Mouse (Mus musculus) heart, embryonic 14.5 days (tissue): ENCODE measurements at regions not wholly inside any gene's neighbourhood (a gene's known extent, or its start where the extent isn't known, plus 50 kb on each side); places are given as distances from the start of the nearest gene placed in this dataset.
A peak's percentile ranks its signal among the peaks of the same experiment; 100 is the strongest.

Source experiments
- ATAC-seq: fragments of 200-750 bp; cut with Nextera tagmentation; 2 replicates; pipeline ENCODE4 v1.8.0; 2017; ENCODE audit warnings: low read depth, moderate TSS enrichment; ENCODE audit not compliant: insufficient number of reproducible peaks, insufficient read depth, low FRiP score
- H3K27ac ChIP-seq, 2 experiments: fragments of 200-500 bp in 1 of 2; fragments of 300-500 bp in 1 of 2; sonication (generic) in 1 of 2; replicated peaks in 1 of 2; 2 replicates each; pipeline ENCODE4 v1.5.1; 2012 to 2014; ENCODE audit warnings: low read depth in 2 of 2, low read length in 2 of 2, control low read depth in 1 of 2, mild to moderate bottlenecking in 1 of 2, mixed read lengths in 1 of 2; ENCODE audit not compliant: control insufficient read depth in 1 of 2, insufficient read depth in 1 of 2
- H3K27me3 ChIP-seq: fragments of 300-500 bp; sonication (generic); 2 replicates; pipeline ENCODE4 v1.6.1; 2014; ENCODE audit warnings: mild to moderate bottlenecking, low read length, control low read depth; ENCODE audit not compliant: control insufficient read depth, insufficient read depth
- H3K36me3 ChIP-seq: fragments of 300-500 bp; sonication (generic); 2 replicates; pipeline ENCODE4 v1.6.1; 2014; ENCODE audit warnings: mild to moderate bottlenecking, control low read depth, low read length, mixed read lengths; ENCODE audit not compliant: control insufficient read depth, insufficient read depth
- H3K4me1 ChIP-seq, 2 experiments: fragments of 200-500 bp in 1 of 2; fragments of 300-500 bp in 1 of 2; sonication (generic) in 1 of 2; 2 replicates each; pipeline ENCODE4 v1.6.1; 2012 to 2014; ENCODE audit warnings: low read length in 2 of 2, control low read depth in 1 of 2, mixed read lengths in 1 of 2; ENCODE audit not compliant: control insufficient read depth in 2 of 2, insufficient read depth in 2 of 2
- H3K4me2 ChIP-seq: fragments of 300-500 bp; sonication (generic); 2 replicates; pipeline ENCODE4 v1.6.1; 2014; ENCODE audit warnings: mild to moderate bottlenecking, low read length
- H3K4me3 ChIP-seq, 2 experiments: fragments of 200-500 bp in 1 of 2; fragments of 300-500 bp in 1 of 2; sonication (generic) in 1 of 2; 2 replicates each; pipeline ENCODE4 v1.5.1; 2012 to 2014; ENCODE audit warnings: low read length in 2 of 2, mild to moderate bottlenecking in 2 of 2, control low read depth in 1 of 2, low read depth in 1 of 2, moderate library complexity in 1 of 2; ENCODE audit not compliant: control insufficient read depth in 1 of 2, insufficient read depth in 1 of 2
- H3K9ac ChIP-seq: fragments of 300-500 bp; sonication (generic); 2 replicates; pipeline ENCODE4 v1.6.1; 2014; ENCODE audit warnings: mild to moderate bottlenecking, low read length
- H3K9me3 ChIP-seq: fragments of 300-500 bp; sonication (generic); 2 replicates; pipeline ENCODE4 v1.6.1; 2016; ENCODE audit warnings: low read length, control low read depth; ENCODE audit not compliant: control insufficient read depth
- WGBS: fragments of 180-500 bp; shearing (Covaris S2); extraction: QIAGEN DNeasy Blood & Tissue Kit; methylation state at CpG from one replicate; pipeline ENCODE4 v1.1.7; 2014; 5-methylcytosine and 5-hydroxymethylcytosine counted together

DNA sequence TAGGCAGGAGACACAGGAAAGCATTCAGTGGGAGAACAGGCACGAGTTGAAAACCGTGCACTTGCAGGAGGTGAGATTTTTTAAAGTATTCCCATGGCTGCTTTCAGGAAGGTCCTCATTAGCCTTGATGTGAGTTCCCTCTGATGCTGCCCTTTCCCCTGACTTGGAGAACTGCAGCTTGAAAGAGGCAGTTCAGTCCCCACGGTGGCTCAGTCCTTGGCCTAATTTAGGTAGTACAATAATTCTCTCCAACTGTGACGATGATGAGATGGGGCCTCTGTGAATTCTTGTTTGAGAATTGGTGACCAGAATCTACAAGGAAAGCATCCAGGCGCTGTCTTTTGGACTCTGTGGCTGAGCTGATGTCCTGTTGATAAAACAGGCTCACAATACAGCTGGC is 298.5 kb upstream of the Gcfc2 start:
- Histone ChIP-seq H3K9ac (no peak overlapping the region), H3K27ac (no peak overlapping the region), H3K9me3 (no peaks in the 10 kb centered on the region), H3K36me3 (no peaks in the 10 kb centered on the region), H3K4me3 (no peak overlapping the region), H3K4me2 (no peak overlapping the region), H3K4me1 (no peaks in the 10 kb centered on the region; a peak in 1 of 4 replicates), H3K27me3 (no peaks in the 10 kb centered on the region)
- 63% methylated on average over 5 of the region's 5 CpGs for WGBS
- no peak for ATAC-seq

DNA sequence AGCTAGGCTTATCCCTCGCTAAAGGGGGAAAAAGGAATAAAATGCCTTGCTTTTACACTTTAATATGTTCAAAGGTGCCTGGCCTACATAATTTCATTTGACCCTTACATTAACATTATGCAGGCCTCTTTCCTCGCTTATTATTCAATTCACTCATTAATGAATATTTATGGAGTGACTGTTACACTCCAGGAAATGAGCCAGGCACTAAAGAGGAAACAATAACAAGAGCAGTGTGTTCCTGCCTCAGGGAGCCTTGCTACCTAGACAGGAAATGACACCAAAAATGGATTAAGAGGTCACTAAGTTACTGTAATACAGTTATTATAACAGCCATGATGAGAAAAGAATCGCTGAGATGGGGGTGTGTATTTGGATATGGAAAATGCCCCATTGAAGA is 289.9 kb upstream of the Gcfc2 start:
- ATAC-seq = no peak
- Histone ChIP-seq H3K9ac (no peak overlapping the region), H3K27me3 (no peaks in the 10 kb centered on the region), H3K36me3 (no peaks in the 10 kb centered on the region), H3K4me1 (no peaks in the 10 kb centered on the region), H3K4me2 (no peak overlapping the region), H3K4me3 (no peak overlapping the region), H3K27ac (no peak overlapping the region), H3K9me3 (no peaks in the 10 kb centered on the region)
- 54% methylated on average over 3 of the region's 3 CpGs for WGBS

DNA sequence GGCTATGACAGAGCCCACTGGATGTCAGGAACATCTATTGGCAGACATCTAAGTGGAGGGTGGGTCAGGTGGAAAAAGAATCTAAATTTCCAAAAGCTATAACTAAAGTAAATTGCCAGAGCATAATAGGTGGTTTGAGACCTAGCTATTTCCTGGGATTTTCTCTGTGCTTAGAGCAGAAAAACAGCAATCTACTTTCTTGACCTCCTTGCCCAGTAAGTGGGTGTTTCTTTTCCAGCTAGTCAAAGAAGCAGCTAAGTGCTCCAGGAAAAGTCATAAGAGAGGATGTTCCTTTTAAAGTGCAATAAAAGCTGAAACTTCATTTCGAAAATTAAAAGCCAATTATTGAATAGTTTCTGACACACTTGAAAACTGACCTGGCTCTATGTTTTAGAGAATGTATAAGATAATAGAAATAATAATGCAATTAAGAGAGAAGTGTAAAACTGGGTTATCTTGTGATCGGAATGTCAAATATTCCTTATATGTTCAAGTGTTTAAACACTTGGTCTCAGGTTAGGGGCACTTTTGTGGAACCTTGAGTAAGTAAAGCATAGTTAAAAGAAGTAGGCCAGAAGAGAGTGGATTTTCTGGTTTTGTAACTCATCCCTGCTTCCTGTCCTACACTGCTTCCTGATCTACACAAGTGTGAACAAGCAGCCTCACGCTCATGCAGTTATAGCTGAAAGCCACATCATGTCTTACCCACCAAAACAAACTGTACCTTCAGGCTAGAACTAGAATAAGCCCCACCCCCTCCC is 275.7 kb upstream of the Gcfc2 start:
- H3K4me2 ChIP-seq = no peak overlapping the region
- no peaks in the 10 kb centered on the region for H3K4me1 ChIP-seq
- WGBS = 81% methylated on average over 3 of the region's 3 CpGs
- no peaks in the 10 kb centered on the region for H3K36me3 ChIP-seq
- H3K27ac ChIP-seq = no peak overlapping the region
- H3K9me3 ChIP-seq = no peaks in the 10 kb centered on the region
- H3K9ac ChIP-seq = no peak overlapping the region
- H3K4me3 ChIP-seq = no peak overlapping the region
- ATAC-seq = no peak
- H3K27me3 ChIP-seq = no peaks in the 10 kb centered on the region

- H3K27ac ChIP-seq = no peak overlapping the region
- no peak for ATAC-seq
- no peaks in the 10 kb centered on the region for H3K4me1 ChIP-seq
- H3K9me3 ChIP-seq = no peaks in the 10 kb centered on the region
- 67% methylated on average over 2 of the region's 2 CpGs for WGBS
- H3K36me3 ChIP-seq = no peaks in the 10 kb centered on the region
- H3K4me3 ChIP-seq = no peak overlapping the region
- no peak overlapping the region for H3K4me2 ChIP-seq
- no peaks in the 10 kb centered on the region for H3K27me3 ChIP-seq
- H3K9ac ChIP-seq = no peak overlapping the region
Observed at GRCm38 (mm10) chr6:81651856-81652255, 271.6 kb upstream of the Gcfc2 start.

DNA sequence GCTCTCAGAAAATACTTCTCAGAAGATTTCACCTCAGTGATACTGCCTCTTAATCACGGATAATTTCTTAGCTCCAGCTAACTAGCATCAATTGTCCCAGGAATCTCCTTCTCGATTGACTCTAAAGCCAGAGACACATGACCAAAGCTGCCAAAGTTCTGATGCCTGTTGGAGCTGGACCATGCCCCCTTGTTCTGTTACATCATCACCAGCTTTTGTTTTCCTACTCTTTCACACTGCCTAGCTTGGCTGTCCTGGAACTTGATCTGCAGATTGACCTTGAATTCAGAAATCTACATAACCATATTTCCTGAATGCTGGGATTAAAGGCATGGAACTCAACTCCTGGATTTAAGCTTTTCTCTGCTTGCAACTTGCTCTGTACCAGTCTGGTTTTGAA is 268.3 kb upstream of the Gcfc2 start:
- no peak for ATAC-seq
- no peak overlapping the region for H3K4me2 ChIP-seq
- H3K36me3 ChIP-seq = no peaks in the 10 kb centered on the region
- WGBS = 75% methylated on average over 2 of the region's 2 CpGs
- no peaks in the 10 kb centered on the region for H3K27me3 ChIP-seq
- H3K4me3 ChIP-seq = no peak overlapping the region
- no peak overlapping the region for H3K9ac ChIP-seq
- H3K27ac ChIP-seq = no peak overlapping the region
- H3K9me3 ChIP-seq = no peaks in the 10 kb centered on the region
- H3K4me1 ChIP-seq = no peaks in the 10 kb centered on the region

DNA sequence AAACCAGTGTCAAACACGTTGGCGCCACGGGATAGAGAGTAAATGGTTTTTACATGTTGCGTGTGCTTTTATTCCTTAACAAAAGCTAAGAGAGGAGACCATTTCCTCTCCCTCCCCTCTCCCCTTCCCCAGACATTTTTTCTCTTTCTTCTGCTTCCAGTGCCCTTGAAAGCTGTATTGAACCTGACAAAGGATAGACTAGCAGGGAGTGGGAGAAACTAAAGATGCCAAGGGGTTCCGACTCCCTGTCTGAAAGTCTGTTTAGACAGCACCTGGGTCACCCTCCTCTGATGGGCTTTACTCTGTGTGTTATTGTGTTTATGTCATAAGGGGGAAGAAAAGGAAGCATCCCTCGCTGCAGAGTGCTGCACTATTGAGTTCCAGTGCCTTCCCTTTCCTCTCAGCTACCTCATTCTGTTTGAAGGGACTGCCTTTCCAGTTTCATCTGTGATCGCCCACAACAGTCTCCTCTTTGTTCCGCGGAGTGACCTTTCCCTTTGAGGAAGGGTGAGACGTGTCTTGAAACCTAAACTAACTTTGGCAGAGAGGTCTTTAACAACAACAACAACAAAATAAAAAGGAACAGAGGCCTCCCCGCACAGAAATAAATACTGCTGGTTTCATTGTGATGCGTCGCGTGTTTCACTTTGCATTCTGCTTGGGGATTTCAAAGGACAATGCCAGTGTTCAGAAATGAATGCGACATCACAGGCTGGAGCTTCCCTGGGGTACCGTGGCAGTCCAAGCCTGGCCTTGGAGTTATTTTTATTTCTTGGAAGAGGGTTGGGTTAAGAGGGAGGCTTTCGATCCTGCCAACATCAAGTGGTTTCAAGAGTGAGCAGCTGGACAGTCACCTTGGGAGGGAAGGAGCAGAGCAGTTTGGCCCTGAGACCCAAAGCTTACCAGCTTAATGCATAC is 262.7 kb upstream of the Gcfc2 start:
- WGBS = 64% methylated on average over 17 of the region's 17 CpGs
- H3K9me3 ChIP-seq = no peaks in the 10 kb centered on the region
- H3K4me2 ChIP-seq = peak overlapping the region; percentile 28; the same call in 1 of the 2 replicates
- H3K4me1 ChIP-seq = peaks cover 0 to 8% of the 10 kb centered on the region in 2 experiments; a peak in 3 of 4 replicates
- no peak overlapping the region for H3K4me3 ChIP-seq
- no peaks in the 10 kb centered on the region for H3K36me3 ChIP-seq
- H3K27ac ChIP-seq = 0 out of 4 replicates have a peak overlapping the region, but pooled peaks of 1 of the 2 experiments have one; percentile 37
- ATAC-seq = no peak
- no peaks in the 10 kb centered on the region for H3K27me3 ChIP-seq
- H3K9ac ChIP-seq = no peak overlapping the region

- Histone ChIP-seq H3K27me3 (no peaks in the 10 kb centered on the region), H3K9me3 (no peaks in the 10 kb centered on the region), H3K27ac (no peak overlapping the region), H3K36me3 (no peaks in the 10 kb centered on the region), H3K4me2 (no peak overlapping the region), H3K4me1 (0 out of 4 replicates have a peak, but pooled peaks cover 0 to 8% of the 10 kb centered on the region in 2 experiments), H3K9ac (no peak overlapping the region), H3K4me3 (no peak overlapping the region)
- no peak for ATAC-seq
- 31% methylated on average over 1 of the region's 1 CpGs for WGBS
Observed at GRCm38 (mm10) chr6:81668944-81669343, 254.5 kb upstream of the Gcfc2 start.
